Mouse (Mus musculus) granulocyte monocyte progenitor cell, adult 5-6 weeks (primary cell): ENCODE measurements around the gene Bag2. TPM values are rescaled to one million over a fixed set of nuclear protein-coding genes. Genes with fewer than 3 reads are reported as not detected.
"Not testable (repeated sequence)": the region's sequence is repeated elsewhere in the genome, so short reads cannot be mapped to it uniquely, and the experiment has no call there.

Experiments
- ATAC-seq: replicated peaks from 2 replicates; pipeline ENCODE4 v1.8.0; 2016; ENCODE audit warnings: mild to moderate bottlenecking, moderate TSS enrichment, inconsistent platforms; ENCODE audit not compliant: poor library complexity, severe bottlenecking
- total RNA-seq, 2 experiments: library from RNA; stranded (forward) in 1 of 2; stranded (reverse) in 1 of 2; fragments of 200-712, 200-1000 nt in 1 of 2; fragments of >200 nt in 1 of 2; fragmentation: Nextera tagmentation in 1 of 2; gene quantifications; 2 replicates each; pipeline ENCODE4 v1.2.3; 2014 to 2017

Gene Bag2
- total RNA-seq, 2 experiments from 2014 or later: 25.5 to 27.4 TPM

- no peak for ATAC-seq
These were observed 3.5 kb downstream of the Bag2 start for GRCm38 (mm10) chr1:33754089-33754488.

- ATAC-seq: no peak
These were observed 6.3 kb downstream of the Bag2 start for GRCm38 (mm10) chr1:33751283-33751682.

GRCm38 (mm10) chr1:33749709-33750108 is 7.9 kb downstream of the Bag2 start:
- not testable (repeated sequence) for ATAC-seq

- no peak; the same call in 1 of the 2 replicates for ATAC-seq
These were observed 8.5 kb downstream of the Bag2 start for GRCm38 (mm10) chr1:33749109-33749508.

GRCm38 (mm10) chr1:33745901-33746300 is 11.7 kb downstream of the Bag2 start:
- ATAC-seq: no peak

- ATAC-seq: not testable (repeated sequence)
These were observed 12.8 kb downstream of the Bag2 start for GRCm38 (mm10) chr1:33744815-33745214.

- ATAC-seq: peak; percentile 31
These were observed 14.7 kb downstream of the Bag2 start for GRCm38 (mm10) chr1:33742903-33743302.

GRCm38 (mm10) chr1:33739302-33739701 is 18.3 kb downstream of the Bag2 start:
- peak; percentile 65 for ATAC-seq

GRCm38 (mm10) chr1:33738681-33739278 is 18.8 kb downstream of the Bag2 start:
- ATAC-seq: peak; percentile 68

GRCm38 (mm10) chr1:33738281-33738680 is 19.3 kb downstream of the Bag2 start:
- ATAC-seq: peak; percentile 55

- ATAC-seq: no peak
These were observed 23.5 kb downstream of the Bag2 start for GRCm38 (mm10) chr1:33734001-33734685.

- ATAC-seq: peak; percentile 57
These were observed 24.6 kb downstream of the Bag2 start for GRCm38 (mm10) chr1:33733044-33733443.

GRCm38 (mm10) chr1:33725086-33725485 is 32.5 kb downstream of the Bag2 start:
- no peak for ATAC-seq

- ATAC-seq: no peak
These were observed 33.1 kb downstream of the Bag2 start for GRCm38 (mm10) chr1:33724516-33724915.

GRCm38 (mm10) chr1:33721020-33721419 is 36.6 kb downstream of the Bag2 start:
- ATAC-seq: no peak

GRCm38 (mm10) chr1:33720231-33720630 is 37.4 kb downstream of the Bag2 start:
- ATAC-seq: peak; percentile 45; the same call in 1 of the 2 replicates

- peak; percentile 87 for ATAC-seq
These were observed 37.8 kb downstream of the Bag2 start, which contains the start of gene Rab23 for GRCm38 (mm10) chr1:33719733-33720225. Rab23 (plus strand) TSS chr1:33719887.

- ATAC-seq: no peak
These were observed 40.0 kb downstream of the Bag2 start for GRCm38 (mm10) chr1:33717636-33718035.

GRCm38 (mm10) chr1:33714796-33715195 is 42.8 kb downstream of the Bag2 start:
- ATAC-seq: no peak

GRCm38 (mm10) chr1:33712026-33712425 is 45.6 kb downstream of the Bag2 start:
- ATAC-seq: no peak

- ATAC-seq: no peak
These were observed 48.0 kb downstream of the Bag2 start for GRCm38 (mm10) chr1:33709615-33710014.

GRCm38 (mm10) chr1:33701244-33701643 is 56.4 kb downstream of the Bag2 start:
- ATAC-seq: no peak
